Mouse (Mus musculus): ENCODE measurements at regions not wholly inside any gene's neighbourhood (a gene's known extent, or its start where the extent isn't known, plus 50 kb on each side); places are given as distances from the start of the nearest gene placed in this dataset.
A peak's percentile ranks its signal among the peaks of the same experiment; 100 is the strongest.

DNA sequence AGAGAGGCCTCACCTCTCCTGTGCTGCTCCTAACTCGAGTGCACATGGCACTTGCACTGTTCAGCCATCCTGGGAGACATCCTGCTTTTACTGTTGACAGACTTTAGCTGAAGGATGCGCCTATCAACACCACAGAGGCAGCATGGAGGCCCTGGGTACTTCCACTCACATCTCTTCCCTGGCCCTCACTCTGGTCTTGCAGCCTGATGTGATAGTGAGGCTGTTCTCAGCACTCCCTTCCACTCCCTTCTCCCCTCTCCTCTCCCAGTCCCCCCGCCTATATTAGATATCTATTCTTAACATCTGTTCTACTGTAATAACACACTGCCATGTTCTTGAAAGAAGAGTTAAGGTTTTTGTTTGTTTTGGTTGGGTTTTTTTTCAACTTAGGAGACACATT is 50.2 kb upstream of the Bod1 start:
- no peak for DNase-seq (ENCODE audit: low read depth, low spot score)

DNA sequence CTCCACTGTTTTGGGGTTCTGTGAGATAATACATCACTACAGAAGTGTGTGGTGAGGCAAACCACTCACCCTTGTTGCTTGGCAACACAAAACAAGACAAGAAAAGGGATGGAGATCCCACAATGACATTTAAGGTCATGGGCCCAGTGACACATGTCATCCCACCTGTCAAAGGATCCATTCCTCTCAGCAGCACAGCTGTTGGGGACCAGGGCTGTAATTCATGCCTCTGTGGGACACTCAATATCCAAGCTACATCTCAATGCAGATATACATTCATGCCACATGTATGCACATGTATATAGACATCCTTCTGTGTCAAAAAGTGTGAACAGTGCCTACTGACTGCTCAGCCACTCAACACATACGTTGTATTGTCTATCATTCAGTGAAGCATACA is 52.8 kb upstream of the Bod1 start:
- no peak for DNase-seq (ENCODE audit: low read depth, low spot score)

DNA sequence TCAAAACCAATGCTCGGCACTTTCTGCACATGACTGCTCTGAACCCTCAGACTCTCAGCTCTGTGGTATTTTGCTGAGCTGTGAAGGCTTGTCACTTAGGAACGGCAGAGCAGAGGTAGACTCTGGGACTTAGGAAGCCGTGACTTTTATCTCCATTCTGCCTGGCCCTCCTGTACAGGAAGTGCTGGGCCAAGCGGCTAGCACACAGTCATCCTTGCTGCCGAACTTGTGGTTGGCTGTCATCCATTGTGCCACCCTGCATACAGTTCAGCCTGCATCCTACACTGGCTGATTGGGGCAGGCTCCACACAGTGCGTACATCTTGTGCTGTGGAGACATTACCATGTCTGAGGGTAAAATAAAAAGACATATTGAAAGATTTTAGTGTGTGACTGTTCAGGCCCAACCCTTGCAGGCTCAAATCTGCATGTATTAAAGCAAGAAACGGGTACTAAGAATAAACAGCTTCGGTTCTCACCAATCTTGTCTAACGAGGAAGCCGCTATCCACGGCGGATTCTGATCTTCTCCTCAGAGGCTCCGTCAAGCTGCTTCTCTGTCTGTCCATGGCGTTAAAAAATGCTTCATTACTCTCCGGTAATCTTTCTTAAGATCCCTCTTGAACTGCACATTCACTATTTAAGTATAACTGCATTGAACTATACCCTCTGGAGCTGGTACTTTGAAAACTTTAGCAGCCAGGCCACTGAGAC is 54.4 kb upstream of the Bod1 start:
- DNase-seq (ENCODE audit: low read depth, low spot score): no peak

DNA sequence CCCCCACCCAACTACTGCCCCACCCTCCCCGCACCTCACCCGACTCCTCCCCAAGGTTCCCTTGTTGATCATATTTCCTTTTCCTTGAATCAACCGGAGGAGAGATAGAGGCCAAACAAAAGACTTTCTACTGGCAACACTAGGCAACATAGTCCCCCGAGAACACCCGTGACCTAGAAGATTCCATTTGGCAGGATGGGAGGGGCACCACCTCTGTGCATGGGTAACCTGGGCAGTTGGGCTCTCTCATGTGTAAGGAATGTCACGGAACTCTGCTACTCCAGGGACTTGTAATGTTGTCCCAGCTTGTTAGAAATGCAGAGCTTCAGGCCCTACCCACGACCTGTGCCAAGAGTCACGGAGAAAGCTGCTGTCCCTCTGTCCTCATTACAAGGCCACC is 55.6 kb upstream of the Bod1 start:
- no peak for DNase-seq (ENCODE audit: low read depth, low spot score)

DNA sequence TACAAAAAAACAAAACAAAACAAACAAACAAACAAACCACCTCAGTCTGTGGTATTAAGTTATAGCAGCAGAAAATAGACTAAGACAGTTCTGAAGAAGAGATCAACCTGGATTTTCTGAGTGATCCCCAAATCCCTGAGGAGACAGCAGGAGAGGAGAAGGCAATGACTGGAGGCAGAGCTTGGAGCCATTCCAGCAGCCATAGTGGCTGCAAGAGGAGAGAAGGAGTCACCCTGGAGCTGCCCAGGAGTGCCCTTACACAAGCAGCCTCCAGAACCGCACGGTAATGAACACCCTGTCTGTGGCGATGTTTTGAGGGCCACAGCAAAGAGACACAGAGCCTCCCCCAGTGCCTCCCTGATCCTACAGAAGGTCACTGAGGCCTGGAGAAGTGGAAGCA is 58.0 kb upstream of the Bod1 start:
- DNase-seq (ENCODE audit: low read depth, low spot score): no peak

- peak; percentile 73 for DNase-seq (ENCODE audit: low read depth, low spot score)
These were observed 58.5 kb upstream of the Bod1 start for GRCm38 (mm10) chr11:31730181-31730580.

- no peak for DNase-seq (ENCODE audit: low read depth, low spot score)
These were observed 59.0 kb upstream of the Bod1 start for GRCm38 (mm10) chr11:31730680-31731079.

DNA sequence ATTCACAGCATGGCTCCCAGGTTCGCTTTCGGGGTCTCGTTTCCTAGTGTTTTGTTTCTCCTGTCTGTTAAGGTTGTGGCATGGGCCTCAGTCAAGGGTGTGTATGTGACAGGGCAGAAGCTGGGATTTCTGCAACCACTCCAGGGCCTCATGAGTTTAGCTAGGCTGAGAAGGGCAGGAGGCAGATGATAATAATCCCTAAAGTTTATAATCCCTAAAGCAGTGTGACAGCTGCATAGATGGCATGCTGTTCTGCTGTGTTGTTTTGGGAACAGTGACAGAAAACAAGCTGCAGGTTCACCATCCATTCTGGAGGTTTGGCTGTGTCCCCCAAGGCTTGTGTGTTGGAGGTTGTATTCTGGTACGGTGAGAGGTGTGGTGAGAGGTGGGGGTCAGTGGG is 59.8 kb upstream of the Bod1 start:
- DNase-seq (ENCODE audit: low read depth, low spot score): no peak

- DNase-seq (ENCODE audit: low read depth, low spot score): no peak
These were observed 60.7 kb upstream of the Bod1 start for GRCm38 (mm10) chr11:31732342-31732741.

DNA sequence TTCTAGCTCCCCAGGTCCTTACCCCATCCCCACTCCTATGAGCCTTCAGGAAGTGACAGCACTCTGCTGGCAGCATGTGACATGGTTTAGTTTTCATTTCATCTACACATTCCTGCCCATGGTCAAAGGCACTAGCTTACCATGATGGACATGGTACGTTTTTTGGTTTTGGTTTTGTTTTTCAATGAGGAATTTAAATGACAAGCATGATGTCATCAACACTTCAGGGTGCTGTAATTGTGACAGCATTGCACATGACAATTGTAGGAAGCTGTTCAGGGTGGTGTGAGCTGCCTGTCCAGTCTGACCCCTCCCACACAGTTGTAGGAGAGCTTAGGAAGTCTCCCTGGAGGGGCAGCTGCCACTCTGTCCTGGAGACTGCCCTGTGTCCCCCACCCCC is 61.3 kb upstream of the Bod1 start:
- no peak for DNase-seq (ENCODE audit: low read depth, low spot score)

GRCm38 (mm10) chr11:31734091-31734490 is 62.4 kb upstream of the Bod1 start:
- peak; percentile 83 for DNase-seq (ENCODE audit: low read depth, low spot score)

- DNase-seq (ENCODE audit: low read depth, low spot score): no peak
These were observed 63.6 kb upstream of the Bod1 start for GRCm38 (mm10) chr11:31735257-31735656.

DNA sequence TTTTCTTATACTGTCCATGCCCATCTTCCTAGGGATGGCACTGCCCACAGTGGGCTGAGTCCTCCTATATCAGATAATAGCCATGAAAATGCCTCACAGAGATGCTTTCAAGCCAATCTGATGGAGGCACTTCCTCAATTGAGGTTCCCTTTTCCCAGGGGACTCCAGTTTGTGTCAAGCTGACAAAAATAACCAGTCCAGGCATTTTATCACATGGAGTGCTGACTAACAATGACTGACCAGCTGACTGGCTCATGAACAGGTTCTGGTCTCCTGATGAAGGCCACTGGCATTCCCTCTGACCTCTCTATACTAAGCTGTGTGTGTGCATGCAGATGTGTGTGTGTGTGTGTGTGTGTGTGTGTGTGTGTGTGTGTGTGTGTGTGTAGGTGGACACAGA is 64.4 kb upstream of the Bod1 start:
- DNase-seq (ENCODE audit: low read depth, low spot score): no peak

DNA sequence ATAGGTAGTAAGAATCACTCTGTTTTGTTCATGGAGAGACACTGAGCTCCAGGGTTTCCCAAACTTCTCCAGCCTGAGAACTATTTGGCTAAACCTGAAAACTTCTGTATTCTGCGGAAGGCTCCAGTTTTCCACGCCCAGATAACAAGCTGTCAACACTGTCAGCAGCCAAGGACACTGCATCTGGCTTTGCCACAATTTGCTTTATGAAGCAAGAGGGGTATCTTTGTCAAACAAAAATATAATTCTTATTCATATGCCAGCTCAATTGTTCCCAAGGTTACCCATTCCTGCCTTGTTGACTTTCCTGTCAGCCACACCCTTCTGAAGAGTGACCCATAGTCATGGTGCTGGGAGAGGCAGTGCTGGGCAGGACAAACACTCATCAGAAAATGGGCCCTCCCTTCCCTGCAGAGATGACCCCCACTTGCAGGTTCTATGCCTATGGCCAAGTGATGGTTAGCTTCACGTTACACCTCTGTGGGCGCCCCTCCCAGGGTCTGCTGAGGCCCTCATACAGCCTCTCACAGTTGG is 64.9 kb upstream of the Bod1 start:
- no peak for DNase-seq (ENCODE audit: low read depth, low spot score)

DNA sequence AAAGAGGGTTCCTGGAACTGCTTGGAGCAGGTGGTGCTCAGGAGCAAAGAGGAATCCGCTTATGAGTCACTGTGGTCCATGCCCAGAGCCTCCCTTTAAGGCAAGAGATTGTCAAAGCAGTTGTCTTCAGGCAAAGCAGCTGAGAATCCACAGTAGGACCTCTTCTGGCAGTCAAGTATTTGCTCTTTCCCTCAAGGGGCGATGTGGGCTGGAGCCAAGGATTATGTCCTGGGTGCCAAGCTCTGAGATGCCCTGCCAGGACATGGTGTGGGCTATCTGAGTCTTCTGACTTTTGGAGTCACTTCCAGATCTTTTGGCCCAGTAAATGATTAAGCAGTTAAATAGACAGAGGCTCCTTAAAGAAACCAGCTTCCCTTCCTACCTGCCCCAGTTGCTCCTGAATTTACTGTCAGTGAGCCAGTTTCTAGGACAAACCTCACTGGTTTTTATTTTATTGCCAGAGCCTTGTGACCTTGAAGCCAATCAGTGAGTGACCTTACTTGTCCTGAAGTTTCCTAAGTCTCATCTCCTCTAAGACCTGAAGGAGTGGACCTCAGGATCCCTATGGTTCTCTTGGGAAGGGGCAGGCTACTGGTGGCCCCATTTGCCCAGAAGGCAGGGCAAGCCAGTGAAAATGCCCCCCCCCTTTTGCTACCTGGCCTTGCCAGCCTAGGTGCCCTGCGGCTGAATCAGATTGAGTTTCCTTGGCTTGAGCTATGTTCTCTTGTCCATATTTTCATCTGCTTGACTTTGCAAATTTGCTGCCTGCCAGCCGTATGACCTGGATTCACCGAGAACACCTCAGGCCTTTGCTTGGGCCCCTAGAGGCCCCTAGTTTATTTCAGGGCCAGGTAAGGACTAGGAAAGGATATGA is 66.7 kb upstream of the Bod1 start:
- DNase-seq (ENCODE audit: low read depth, low spot score): no peak

GRCm38 (mm10) chr11:31740409-31740808 is 68.7 kb upstream of the Bod1 start:
- no peak for DNase-seq (ENCODE audit: low read depth, low spot score)

DNA sequence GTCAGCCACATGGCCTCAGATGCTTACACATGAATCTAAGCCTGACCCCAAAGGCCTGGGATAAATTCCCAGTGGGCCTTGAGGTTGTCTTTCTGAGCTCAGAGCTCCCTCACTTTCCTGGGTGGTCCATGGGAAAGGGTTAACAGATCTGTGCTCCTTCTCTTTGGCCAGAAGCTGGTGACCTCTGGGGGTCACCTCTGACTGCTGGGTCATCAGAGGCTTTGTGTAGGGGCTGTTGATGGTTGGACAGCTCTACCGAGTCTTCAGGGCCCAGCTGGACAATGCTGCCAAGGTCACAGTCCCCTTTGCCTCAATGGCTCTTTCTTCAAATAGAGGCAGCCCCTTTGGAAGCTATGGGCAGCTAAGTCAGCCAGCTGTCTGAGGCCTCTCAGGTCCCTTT is 70.5 kb upstream of the Bod1 start:
- no peak for DNase-seq (ENCODE audit: low read depth, low spot score)

- no peak for DNase-seq (ENCODE audit: low read depth, low spot score)
These were observed 72.5 kb upstream of the Bod1 start for GRCm38 (mm10) chr11:31744076-31744785.

DNA sequence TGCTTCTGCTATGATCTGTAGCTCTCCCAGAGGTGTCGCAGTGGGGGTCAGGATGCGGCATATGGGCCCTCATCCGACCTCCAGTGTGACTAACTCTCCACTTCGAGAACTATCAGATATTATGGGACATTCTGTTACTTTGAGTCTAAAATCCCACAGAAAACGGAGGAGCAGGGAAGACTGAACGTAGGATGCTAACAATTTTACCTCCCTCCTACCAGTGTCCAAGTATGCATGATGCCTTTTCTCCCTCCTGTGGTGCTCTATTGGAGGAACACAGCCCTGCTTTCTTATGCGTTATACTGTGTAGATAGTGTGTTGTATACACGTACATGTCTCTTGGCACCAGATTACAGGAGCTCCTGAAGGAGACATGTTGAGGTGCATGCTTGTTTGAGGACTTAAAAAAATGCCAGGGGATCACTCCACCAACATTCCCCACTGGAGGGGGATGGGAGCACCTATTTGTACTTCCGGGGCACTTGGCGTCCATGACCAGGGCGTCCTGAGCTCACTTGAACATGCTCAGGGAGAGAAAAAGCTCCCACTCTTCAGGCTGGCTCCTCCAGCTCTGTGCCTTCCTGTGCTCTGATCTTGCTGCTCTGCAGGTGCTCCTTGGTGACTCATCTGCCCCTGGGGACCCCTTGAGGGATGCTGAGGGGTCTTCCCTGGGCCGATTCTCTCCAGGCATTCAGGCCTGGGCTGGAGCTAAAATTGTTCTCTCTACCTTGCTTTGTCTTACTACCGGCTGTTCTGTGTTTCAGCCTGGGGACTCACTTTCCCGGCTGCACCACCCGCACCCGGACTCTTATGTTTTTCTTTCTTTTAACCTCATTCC is 73.6 kb upstream of the Bod1 start:
- no peak for DNase-seq (ENCODE audit: low read depth, low spot score)

- no peak for DNase-seq (ENCODE audit: low read depth, low spot score)
These were observed 74.2 kb upstream of the Bod1 start for GRCm38 (mm10) chr11:31745866-31746248.

- no peak for DNase-seq (ENCODE audit: low read depth, low spot score)
These were observed 74.8 kb upstream of the Bod1 start for GRCm38 (mm10) chr11:31746488-31746887.

Data from A20 (cell line).